Mouse (Mus musculus) neural tube, embryonic 11.5 days (tissue): ENCODE measurements around the gene Arid4b. TPM values are rescaled to one million over a fixed set of nuclear protein-coding genes. Genes with fewer than 3 reads are reported as not detected.
"Not testable (repeated sequence)": the region's sequence is repeated elsewhere in the genome, so short reads cannot be mapped to it uniquely, and the experiment has no call there.

Experiments used
- ATAC-seq: fragments of 200-750 bp; cut with Nextera tagmentation; 2 replicates; pipeline ENCODE4 v1.8.0; 2017; ENCODE audit warnings: moderate number of reproducible peaks, mild to moderate bottlenecking, moderate TSS enrichment, moderate library complexity; ENCODE audit not compliant: insufficient read depth, low FRiP score, low TSS enrichment
- DNase-seq: peaks from one replicate; pipeline ENCODE4 v3.0.0-alpha.2; 2015; ENCODE audit warnings: low spot score
- H3K27ac ChIP-seq: fragments of 300-500 bp; sonication (generic); 2 replicates; pipeline ENCODE4 v1.5.1; 2014; ENCODE audit warnings: low read depth, mild to moderate bottlenecking, low read length
- H3K27me3 ChIP-seq: fragments of 300-500 bp; sonication (generic); 2 replicates; pipeline ENCODE4 v1.6.1; 2014; ENCODE audit warnings: mild to moderate bottlenecking, low read length, mixed read lengths; ENCODE audit not compliant: control insufficient read depth, insufficient read depth
- H3K36me3 ChIP-seq: fragments of 300-500 bp; sonication (generic); 2 replicates; pipeline ENCODE4 v1.6.1; 2014; ENCODE audit warnings: mild to moderate bottlenecking, low read length, moderate library complexity, mixed read lengths; ENCODE audit not compliant: control insufficient read depth, insufficient read depth
- H3K4me1 ChIP-seq: fragments of 300-500 bp; sonication (generic); 2 replicates; pipeline ENCODE4 v1.6.1; 2014; ENCODE audit warnings: low read length, mixed read lengths; ENCODE audit not compliant: control insufficient read depth, insufficient read depth
- H3K4me2 ChIP-seq: fragments of 300-500 bp; sonication (generic); 2 replicates; pipeline ENCODE4 v1.6.1; 2014; ENCODE audit warnings: low read depth, mild to moderate bottlenecking, moderate library complexity
- H3K4me3 ChIP-seq: fragments of 300-500 bp; sonication (generic); 2 replicates; pipeline ENCODE4 v1.5.1; 2014; ENCODE audit warnings: low read depth, low read length
- H3K9ac ChIP-seq: fragments of 300-500 bp; sonication (generic); 2 replicates; pipeline ENCODE4 v1.6.1; 2014; ENCODE audit warnings: mild to moderate bottlenecking, low read length
- H3K9me3 ChIP-seq: fragments of 300-500 bp; sonication (generic); 2 replicates; pipeline ENCODE4 v1.6.1; 2016; ENCODE audit warnings: low read length; ENCODE audit not compliant: control insufficient read depth
- WGBS: fragments of 180-500 bp; shearing (Covaris S2); extraction: QIAGEN DNeasy Blood & Tissue Kit; methylation state at CpG from one replicate; pipeline ENCODE4 v1.1.7; 2014; 5-methylcytosine and 5-hydroxymethylcytosine counted together
- polyA plus RNA-seq: library from polyadenylated mRNA; unstranded; fragments of >200 nt; fragmentation: Nextera tagmentation; extraction: Ambion mirVana; gene quantifications from 2 replicates; pipeline ENCODE4 v1.2.1, GENCODE M21; 2014

Arid4b gene
- 75.9 and 78.8 TPM in 2 replicates for polyA plus RNA-seq

- under 1% methylated on average over 63 of the region's 64 CpGs for WGBS
- peak; percentile 96 for ATAC-seq
These were observed at the start of gene Arid4b, which contains the start of gene Ggps1 for GRCm38 (mm10) chr13:14063013-14063941. Arid4b (plus strand) TSS chr13:14063232. Ggps1 (minus strand) TSS chr13:14063488.

GRCm38 (mm10) chr13:14014001-14014400 is 49.0 kb upstream of the Arid4b start:
- ATAC-seq: no peak

More at GRCm38 (mm10) chr13:14063013-14063941, at the start of gene Arid4b, which contains the start of gene Ggps1:
- peak within 1 kb of the TSS; percentile 75 for H3K4me2 ChIP-seq
- no peaks in the 10 kb centered on the region for H3K36me3 ChIP-seq
- H3K27ac ChIP-seq: peak within 1 kb of the TSS; percentile 95
- DNase-seq: peak; percentile 95
- no peaks in the 10 kb centered on the region for H3K9me3 ChIP-seq
- H3K4me3 ChIP-seq: peak within 1 kb of the TSS; percentile 99
- H3K27me3 ChIP-seq: no peaks in the 10 kb centered on the region
- peak within 1 kb of the TSS; percentile 98 for H3K9ac ChIP-seq
- H3K4me1 ChIP-seq: peaks cover 4% of the 10 kb centered on the region; the same call in 1 of the 2 replicates

GRCm38 (mm10) chr13:14014540-14014939 is 48.5 kb upstream of the Arid4b start:
- H3K4me3 ChIP-seq: no peak overlapping the region
- H3K27me3 ChIP-seq: no peaks in the 10 kb centered on the region
- no peaks in the 10 kb centered on the region for H3K4me1 ChIP-seq
- WGBS: 93% methylated on average over 4 of the region's 4 CpGs
- H3K4me2 ChIP-seq: no peak overlapping the region
- no peak overlapping the region for H3K9ac ChIP-seq
- no peaks in the 10 kb centered on the region; the same call in 1 of the 2 replicates for H3K36me3 ChIP-seq
- no peak overlapping the region for H3K27ac ChIP-seq
- H3K9me3 ChIP-seq: no peaks in the 10 kb centered on the region
- ATAC-seq (no peak), DNase-seq (no peak)

More at GRCm38 (mm10) chr13:14014001-14014400, 49.0 kb upstream of the Arid4b start:
- Histone ChIP-seq H3K9me3 (no peaks in the 10 kb centered on the region), H3K27me3 (no peaks in the 10 kb centered on the region), H3K36me3 (no peaks in the 10 kb centered on the region; the same call in 1 of the 2 replicates), H3K27ac (no peak overlapping the region), H3K4me3 (no peak overlapping the region), H3K9ac (no peak overlapping the region), H3K4me1 (no peaks in the 10 kb centered on the region), H3K4me2 (no peak overlapping the region)
- DNase-seq: no peak
- WGBS: 97% methylated on average over 2 of the region's 2 CpGs

GRCm38 (mm10) chr13:14015609-14016008 is 47.4 kb upstream of the Arid4b start:
- no peak for DNase-seq
- Histone ChIP-seq H3K9me3 (no peaks in the 10 kb centered on the region), H3K9ac (no peak overlapping the region), H3K4me3 (no peak overlapping the region), H3K36me3 (no peaks in the 10 kb centered on the region; the same call in 1 of the 2 replicates), H3K4me1 (no peaks in the 10 kb centered on the region), H3K27ac (no peak overlapping the region), H3K27me3 (no peaks in the 10 kb centered on the region), H3K4me2 (no peak overlapping the region)
- 92% methylated on average over 6 of the region's 6 CpGs for WGBS
- no peak for ATAC-seq

GRCm38 (mm10) chr13:14018283-14018682 is 44.7 kb upstream of the Arid4b start:
- no peak overlapping the region for H3K4me2 ChIP-seq
- H3K4me3 ChIP-seq: no peak overlapping the region
- no peak overlapping the region for H3K9ac ChIP-seq
- no peaks in the 10 kb centered on the region; the same call in 1 of the 2 replicates for H3K36me3 ChIP-seq
- DNase-seq (no peak), ATAC-seq (no peak)
- H3K27ac ChIP-seq: no peak overlapping the region
- H3K9me3 ChIP-seq: no peaks in the 10 kb centered on the region
- H3K27me3 ChIP-seq: no peaks in the 10 kb centered on the region
- H3K4me1 ChIP-seq: no peaks in the 10 kb centered on the region

- 98% methylated on average over 3 of the region's 3 CpGs for WGBS
- H3K4me2 ChIP-seq: no peak overlapping the region
- no peak for DNase-seq
- no peak for ATAC-seq
- no peaks in the 10 kb centered on the region; the same call in 1 of the 2 replicates for H3K36me3 ChIP-seq
- H3K27ac ChIP-seq: no peak overlapping the region
- no peak overlapping the region for H3K9ac ChIP-seq
- no peaks in the 10 kb centered on the region for H3K27me3 ChIP-seq
- H3K9me3 ChIP-seq: no peaks in the 10 kb centered on the region
- H3K4me1 ChIP-seq: no peaks in the 10 kb centered on the region
- no peak overlapping the region for H3K4me3 ChIP-seq
These were observed 44.2 kb upstream of the Arid4b start for GRCm38 (mm10) chr13:14018852-14019251.

- not testable (repeated sequence) for H3K4me2 ChIP-seq, H3K4me1 ChIP-seq, H3K4me3 ChIP-seq, H3K9ac ChIP-seq, H3K36me3 ChIP-seq, H3K27ac ChIP-seq, ATAC-seq, DNase-seq, H3K9me3 ChIP-seq, H3K27me3 ChIP-seq
- WGBS: 84% methylated on average over 8 of the region's 12 CpGs
These were observed 41.6 kb upstream of the Arid4b start for GRCm38 (mm10) chr13:14021417-14021816.

- Histone ChIP-seq H3K4me3 (no peak overlapping the region), H3K9me3 (no peaks in the 10 kb centered on the region), H3K27me3 (no peaks in the 10 kb centered on the region), H3K36me3 (no peaks in the 10 kb centered on the region; the same call in 1 of the 2 replicates), H3K9ac (no peak overlapping the region), H3K4me2 (no peak overlapping the region), H3K4me1 (no peaks in the 10 kb centered on the region), H3K27ac (no peak overlapping the region)
- ATAC-seq: no peak
- DNase-seq: no peak
- 96% methylated on average over 6 of the region's 6 CpGs for WGBS
These were observed 37.5 kb upstream of the Arid4b start for GRCm38 (mm10) chr13:14025554-14025953.
